Mouse (Mus musculus) kidney, postnatal 25 days (tissue): ENCODE measurements around the gene Tsga10ip.

Experiments
- DNase-seq, 2 experiments: peaks; one replicate each; pipeline ENCODE4 v3.0.0; 2021; ENCODE audit warnings: mixed read lengths in 2 of 2

Tsga10ip gene

GRCm38 (mm10) chr19:5402293-5402692, at the start of gene Tsga10ip:
TSS of gene Tsga10ip (minus strand) at chr19:5402526.
- no peak for DNase-seq

- no peak for DNase-seq
Measured at GRCm38 (mm10) chr19:5451766-5452165, 49.4 kb upstream of the Tsga10ip start.

GRCm38 (mm10) chr19:5449673-5450072, 47.3 kb upstream of the Tsga10ip start:
- DNase-seq = no peak

GRCm38 (mm10) chr19:5448354-5449150, 46.2 kb upstream of the Tsga10ip start:
- DNase-seq = peak in 1 of 2 experiments; percentile 42

GRCm38 (mm10) chr19:5447515-5448353, 45.4 kb upstream of the Tsga10ip start, which contains the start of gene Fosl1:
TSS of gene Fosl1 (plus strand) at chr19:5447547.
- DNase-seq = peak; percentile 67 to 82

- DNase-seq = no peak
Measured at GRCm38 (mm10) chr19:5445747-5446146, 43.4 kb upstream of the Tsga10ip start.

GRCm38 (mm10) chr19:5444954-5445353, 42.6 kb upstream of the Tsga10ip start:
- DNase-seq = peak; percentile 44 to 71

- no peak for DNase-seq
Measured at GRCm38 (mm10) chr19:5444371-5444908, 42.1 kb upstream of the Tsga10ip start.

GRCm38 (mm10) chr19:5433951-5434350, 31.6 kb upstream of the Tsga10ip start:
- DNase-seq = no peak

- peak; percentile 75 to 78 for DNase-seq
Measured at GRCm38 (mm10) chr19:5432992-5433852, 30.9 kb upstream of the Tsga10ip start.

- no peak for DNase-seq
Measured at GRCm38 (mm10) chr19:5431911-5432464, 29.7 kb upstream of the Tsga10ip start.

GRCm38 (mm10) chr19:5430408-5430807, 28.1 kb upstream of the Tsga10ip start:
- DNase-seq = no peak

- DNase-seq = peak; percentile 82 to 90
Measured at GRCm38 (mm10) chr19:5429806-5430205, 27.5 kb upstream of the Tsga10ip start.

- DNase-seq = no peak
Measured at GRCm38 (mm10) chr19:5429219-5429618, 26.9 kb upstream of the Tsga10ip start.

- DNase-seq = peak in 1 of 2 experiments; percentile 56
Measured at GRCm38 (mm10) chr19:5428083-5428482, 25.8 kb upstream of the Tsga10ip start.

GRCm38 (mm10) chr19:5426640-5427290, 24.4 kb upstream of the Tsga10ip start:
- DNase-seq = no peak

GRCm38 (mm10) chr19:5425906-5426565, 23.7 kb upstream of the Tsga10ip start:
- DNase-seq = peak in 1 of 2 experiments; percentile 65

- peak; percentile 97 to 98 for DNase-seq
Measured at GRCm38 (mm10) chr19:5424782-5425741, 22.7 kb upstream of the Tsga10ip start, which contains the start of the genes Drap1 and AI837181. TSS of gene Drap1 (minus strand) at chr19:5424979. TSS of gene AI837181 (plus strand) at chr19:5425144.

- peak; percentile 88 to 93 for DNase-seq
Measured at GRCm38 (mm10) chr19:5424092-5424781, 21.9 kb upstream of the Tsga10ip start.
